Mouse (Mus musculus) thymus, adult 2 months (tissue): ENCODE data around the gene Slc22a18.

Experiments
- CTCF ChIP-seq: fragments of 200-500 bp; IDR thresholded peaks from 2 replicates; pipeline ENCODE4 v1.5.1; 2012; ENCODE audit warnings: mild to moderate bottlenecking, control low read depth, low read length, moderate library complexity, borderline replicate concordance; ENCODE audit not compliant: control insufficient read depth, poor library complexity, insufficient read depth; ENCODE audit errors: extremely low read depth
- POLR2A ChIP-seq: fragments of 200-500 bp; IDR thresholded peaks from 2 replicates; pipeline ENCODE4 v1.6.1; 2012; ENCODE audit warnings: mild to moderate bottlenecking, low read length, control low read depth, moderate library complexity; ENCODE audit not compliant: control insufficient read depth, poor library complexity, insufficient read depth; ENCODE audit errors: extremely low read depth

DNA sequence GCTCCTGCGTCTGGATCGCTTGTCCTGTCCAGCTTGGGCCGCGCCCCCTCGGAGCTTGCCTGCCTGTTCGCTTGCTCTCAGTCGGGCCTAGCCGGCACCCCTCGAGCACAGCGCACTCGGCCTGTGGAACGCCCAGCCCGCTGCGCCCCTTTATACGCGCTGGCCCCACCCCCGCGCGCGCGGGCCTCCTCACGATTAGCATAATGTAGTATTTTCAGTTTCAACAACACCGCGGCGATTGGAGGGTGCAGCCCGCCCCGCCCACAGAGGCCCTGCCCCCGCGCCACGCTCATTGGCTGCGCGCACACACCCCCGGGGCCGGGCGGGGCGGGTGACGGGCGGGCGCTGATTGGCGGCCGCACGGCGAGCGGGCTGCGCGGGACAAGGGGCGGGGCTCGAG, 12.7 kb upstream of the Slc22a18 start, which contains the start of gene Cdkn1c:
- TF ChIP-seq CTCF (no peak), POLR2A (no peak)
